Mouse (Mus musculus) bone marrow, adult 2 months (tissue): Measurements from ENCODE around the gene Ube2q1.

ENCODE experiments used
- CTCF ChIP-seq: fragments of 200-500 bp; IDR thresholded peaks from 2 replicates; pipeline ENCODE4 v1.5.1; 2011; ENCODE audit warnings: low read length, control low read depth; ENCODE audit not compliant: control insufficient read depth, insufficient read depth
- POLR2A ChIP-seq: fragments of 200-500 bp; IDR thresholded peaks from 2 replicates; pipeline ENCODE4 v1.6.1; 2011; ENCODE audit warnings: low read depth, mild to moderate bottlenecking, control low read depth, low read length, borderline replicate concordance; ENCODE audit not compliant: control insufficient read depth

- TF ChIP-seq CTCF = no peak
- TF ChIP-seq POLR2A = no peak
Measured at GRCm38 (mm10) chr3:89757851-89758250, 15.6 kb upstream of the Ube2q1 start.
